Mouse (Mus musculus) bone marrow, adult 2 months (tissue): Measurements from ENCODE around the gene Tfr2.

ENCODE experiments used
- CTCF ChIP-seq: fragments of 200-500 bp; IDR thresholded peaks from 2 replicates; pipeline ENCODE4 v1.5.1; 2011; ENCODE audit warnings: low read length, control low read depth; ENCODE audit not compliant: control insufficient read depth, insufficient read depth
- POLR2A ChIP-seq: fragments of 200-500 bp; IDR thresholded peaks from 2 replicates; pipeline ENCODE4 v1.6.1; 2011; ENCODE audit warnings: low read depth, mild to moderate bottlenecking, control low read depth, low read length, borderline replicate concordance; ENCODE audit not compliant: control insufficient read depth

GRCm38 (mm10) chr5:137613550-137613949 is 43.9 kb downstream of the Tfr2 start, which contains the start of gene Pcolce:
- no peak for TF ChIP-seq CTCF
- TF ChIP-seq POLR2A: no peak
